In the genomic region with DNA sequence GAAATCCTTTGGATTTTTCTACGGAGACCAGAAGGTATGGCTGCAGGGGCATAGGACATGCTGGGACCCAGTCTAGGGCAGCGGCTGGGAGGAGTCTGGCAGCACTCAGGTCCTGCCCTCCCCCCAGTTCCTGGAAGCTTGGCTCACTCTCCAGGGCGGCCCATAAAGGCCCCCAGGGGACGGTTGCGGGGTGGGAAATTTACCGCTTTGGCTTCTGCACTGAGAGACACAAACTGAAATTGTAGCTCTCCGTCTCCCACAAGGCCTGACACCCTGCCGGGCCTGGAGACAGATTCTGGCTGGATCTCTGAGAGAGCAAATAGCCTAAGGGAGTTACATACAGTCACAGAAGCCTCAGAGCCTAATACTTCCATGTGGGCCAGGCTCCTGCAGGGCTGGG, we compare ENCODE assay signal across 18 mouse cellular contexts. TPM values are rescaled to one million over a fixed set of nuclear protein-coding genes. Genes with fewer than 3 reads are reported as not detected.
A peak's percentile ranks its signal among the peaks of the same experiment; 100 is the strongest.
DNase-seq lines count a peak whose midpoint lies in the region; ATAC-seq and TF ChIP-seq lines count a peak whose summit lies in the region.
"Had no signal": no experiment of that assay in that cellular context is flagged by ENCODE, and none has a peak within 500 bp of the region (broad histone marks: within the 10 kb centered on the region; RNA-seq: fewer than 3 reads in every experiment).

No protein-coding gene starts in this region.

- no peak for TF ChIP-seq POLR2A in kidney, adult 2 months (IDR thresholded peaks at IDR 0.05; ENCODE audit: low read depth, low read length)

- H3K9ac ChIP-seq in embryonic facial prominence, embryonic 14.5 days (ENCODE audit: low read depth, low read length), result 0 out of 2 replicates have a peak overlapping the region, but pooled peaks have one; percentile 2
- H3K9ac ChIP-seq in hindbrain, embryonic 14.5 days, result no peak overlapping the region
- no peak overlapping the region for H3K9ac ChIP-seq in hindbrain, postnatal 0 days (replicated peaks; ENCODE audit: low read length)
- H3K9ac ChIP-seq: embryonic facial prominence, embryonic 15.5 days; liver, embryonic 14.5 days; midbrain, embryonic 12.5 days had no signal

- H3K27me3 ChIP-seq in embryonic facial prominence, embryonic 14.5 days (replicated peaks; ENCODE audit: control insufficient read depth, insufficient read depth, low read length), result no peaks in the 10 kb centered on the region
- H3K27me3 ChIP-seq in embryonic facial prominence, embryonic 10.5 days (replicated peaks; ENCODE audit: low read depth, poor library complexity, severe bottlenecking), result peaks cover 12% of the 10 kb centered on the region; the same call in 1 of the 2 replicates
- no peaks in the 10 kb centered on the region for H3K27me3 ChIP-seq in kidney, adult 2 months (replicated peaks; ENCODE audit: control insufficient read depth, insufficient read depth, low read length)
- H3K27me3 ChIP-seq in E14TG2a.4 (ENCODE audit: insufficient read depth, low read length), result no peaks in the 10 kb centered on the region
- H3K27me3 ChIP-seq in hindbrain, embryonic 14.5 days (ENCODE audit: control insufficient read depth, insufficient read depth, low read length), result no peaks in the 10 kb centered on the region
- no peaks in the 10 kb centered on the region for H3K27me3 ChIP-seq in hindbrain, postnatal 0 days (ENCODE audit: insufficient read depth, low read length)
- H3K27me3 ChIP-seq: embryonic facial prominence, embryonic 15.5 days; midbrain, embryonic 12.5 days had no signal

- ATAC-seq in embryonic facial prominence, embryonic 14.5 days (ENCODE audit: low read depth), result no peak
- ATAC-seq in hindbrain, embryonic 14.5 days (ENCODE audit: low FRiP score), result no peak
- ATAC-seq in hindbrain, postnatal 0 days, result no peak

- H3K36me3 ChIP-seq in embryonic facial prominence, embryonic 14.5 days (ENCODE audit: control insufficient read depth, insufficient read depth, low read length), result no peaks in the 10 kb centered on the region
- no peaks in the 10 kb centered on the region for H3K36me3 ChIP-seq in embryonic facial prominence, embryonic 10.5 days (replicated peaks)
- no peaks in the 10 kb centered on the region for H3K36me3 ChIP-seq in kidney, adult 2 months (ENCODE audit: control insufficient read depth, insufficient read depth, low read length)
- peaks cover 29% of the 10 kb centered on the region for H3K36me3 ChIP-seq in E14TG2a.4 (ENCODE audit: insufficient read depth, low read length)
- H3K36me3 ChIP-seq in hindbrain, embryonic 14.5 days (replicated peaks; ENCODE audit: control insufficient read depth, insufficient read depth), result no peaks in the 10 kb centered on the region
- no peaks in the 10 kb centered on the region for H3K36me3 ChIP-seq in hindbrain, postnatal 0 days (ENCODE audit: insufficient read depth, low read length)
- H3K36me3 ChIP-seq: embryonic facial prominence, embryonic 15.5 days; forebrain, embryonic 10.5 days; midbrain, embryonic 12.5 days had no signal

- H3K9me3 ChIP-seq in embryonic facial prominence, embryonic 14.5 days (ENCODE audit: control insufficient read depth, low read length), result no peaks in the 10 kb centered on the region
- H3K9me3 ChIP-seq in embryonic facial prominence, embryonic 10.5 days, result no peaks in the 10 kb centered on the region
- no peaks in the 10 kb centered on the region for H3K9me3 ChIP-seq in E14TG2a.4 (ENCODE audit: low read length)
- H3K9me3 ChIP-seq in hindbrain, embryonic 14.5 days (ENCODE audit: control insufficient read depth, low read length), result no peaks in the 10 kb centered on the region
- no peaks in the 10 kb centered on the region for H3K9me3 ChIP-seq in hindbrain, postnatal 0 days (ENCODE audit: low read length)
- H3K9me3 ChIP-seq: embryonic facial prominence, embryonic 15.5 days; forebrain, embryonic 10.5 days; midbrain, embryonic 12.5 days had no signal

- DNase-seq in embryonic facial prominence, embryonic 14.5 days (ENCODE audit: low spot score), result no peak
- DNase-seq in embryonic facial prominence, embryonic 10.5 days (ENCODE audit: low spot score), result no peak
- peak; percentile 63 for DNase-seq in kidney, adult 2 months
- no peak for DNase-seq in kidney, adult 9 months
- DNase-seq in heart, postnatal 4 days, result peak; percentile 24
- DNase-seq in hindbrain, embryonic 14.5 days (ENCODE audit: low spot score), result no peak
- DNase-seq in hindbrain, postnatal 0 days (ENCODE audit: low spot score), result no peak
- DNase-seq: cerebellum, adult 9-10 months; gastrocnemius, postnatal 36 days; retina, postnatal 1 day; thymus, postnatal 4 days had no signal

- no peak overlapping the region for H3K4me2 ChIP-seq in embryonic facial prominence, embryonic 14.5 days (ENCODE audit: low read depth, low read length)
- H3K4me2 ChIP-seq in hindbrain, embryonic 14.5 days (replicated peaks), result no peak overlapping the region
- H3K4me2 ChIP-seq in hindbrain, postnatal 0 days (ENCODE audit: low read depth, low read length), result no peak overlapping the region
- H3K4me2 ChIP-seq: embryonic facial prominence, embryonic 15.5 days; midbrain, embryonic 12.5 days had no signal

- H3K4me3 ChIP-seq in embryonic facial prominence, embryonic 14.5 days (ENCODE audit: low read depth, low read length), result no peak overlapping the region
- no peak overlapping the region for H3K4me3 ChIP-seq in embryonic facial prominence, embryonic 10.5 days
- H3K4me3 ChIP-seq in kidney, adult 2 months (ENCODE audit: insufficient read depth, low read depth, low read length), result no peak overlapping the region
- peak overlapping the region; percentile 24 for H3K4me3 ChIP-seq in E14TG2a.4 (replicated peaks; ENCODE audit: low read length)
- no peak overlapping the region for H3K4me3 ChIP-seq in hindbrain, embryonic 14.5 days (replicated peaks; ENCODE audit: low read length)
- no peak overlapping the region for H3K4me3 ChIP-seq in hindbrain, postnatal 0 days (ENCODE audit: low read length)
- H3K4me3 ChIP-seq: embryonic facial prominence, embryonic 15.5 days; forebrain, embryonic 10.5 days; midbrain, embryonic 12.5 days had no signal

- no peak for TF ChIP-seq CTCF in kidney, adult 2 months (conservative IDR thresholded peaks at IDR 0.05; ENCODE audit: insufficient read depth, insufficient read length, low read depth, low read length)
- no peak for TF ChIP-seq CTCF in E14TG2a.4 (conservative IDR thresholded peaks at IDR 0.05; ENCODE audit: low read length)
- no peak for TF ChIP-seq CTCF in hindbrain, postnatal 0 days (IDR thresholded peaks at IDR 0.05; ENCODE audit: low read depth)

- peaks cover 5% of the 10 kb centered on the region; the same call in 1 of the 2 replicates for H3K4me1 ChIP-seq in embryonic facial prominence, embryonic 14.5 days (ENCODE audit: control insufficient read depth, insufficient read depth, low read length)
- H3K4me1 ChIP-seq in embryonic facial prominence, embryonic 10.5 days, result peaks cover 69% of the 10 kb centered on the region
- 0 out of 2 replicates have a peak, but pooled peaks cover 1% of the 10 kb centered on the region for H3K4me1 ChIP-seq in kidney, adult 2 months (ENCODE audit: control insufficient read depth, insufficient read depth, low read length)
- H3K4me1 ChIP-seq in E14TG2a.4 (replicated peaks; ENCODE audit: low read depth, low read length), result peaks cover 77% of the 10 kb centered on the region
- peaks cover 15% of the 10 kb centered on the region for H3K4me1 ChIP-seq in hindbrain, embryonic 14.5 days (replicated peaks; ENCODE audit: control insufficient read depth, insufficient read depth, low read length)
- H3K4me1 ChIP-seq in hindbrain, postnatal 0 days (ENCODE audit: insufficient read depth, low read length), result no peaks in the 10 kb centered on the region

- H3K27ac ChIP-seq in embryonic facial prominence, embryonic 14.5 days (replicated peaks; ENCODE audit: low read depth, low read length), result no peak overlapping the region
- H3K27ac ChIP-seq in embryonic facial prominence, embryonic 10.5 days (replicated peaks), result no peak overlapping the region
- no peak overlapping the region for H3K27ac ChIP-seq in kidney, adult 2 months (ENCODE audit: insufficient read depth, low read depth, low read length)
- H3K27ac ChIP-seq in hindbrain, embryonic 14.5 days, result no peak overlapping the region
- H3K27ac ChIP-seq in hindbrain, postnatal 0 days, result no peak overlapping the region
- H3K27ac ChIP-seq: embryonic facial prominence, embryonic 15.5 days; forebrain, embryonic 10.5 days; liver, embryonic 14.5 days; midbrain, embryonic 12.5 days had no signal

- WGBS in embryonic facial prominence, embryonic 14.5 days, result 44% methylated on average over 8 of the region's 8 CpGs
- 53% methylated on average over 8 of the region's 8 CpGs for WGBS in embryonic facial prominence, embryonic 10.5 days
- 54% methylated on average over 8 of the region's 8 CpGs for WGBS in kidney, adult 2 months
- 46% methylated on average over 8 of the region's 8 CpGs for WGBS in hindbrain, embryonic 14.5 days
- WGBS in hindbrain, postnatal 0 days, result 36% methylated on average over 8 of the region's 8 CpGs

RNA-seq across cellular contexts. Expression of a gene that starts 7.1 kb away (rescaled TPM):
- 2.7 and 4.8 TPM in 2 replicates for polyA plus RNA-seq in embryonic facial prominence, embryonic 14.5 days (2014; fragmentation: Nextera tagmentation; extraction: Ambion mirVana)
- 0.18 TPM in 1 of 2 replicates, not detected in the other for polyA plus RNA-seq in embryonic facial prominence, embryonic 10.5 days (2016; fragmentation: Nextera tagmentation; extraction: Ambion mirVana)
- 0.53 and 1.3 TPM in 2 replicates for polyA plus RNA-seq in kidney, adult 2 months (2012; rRNA removed)
- under 1 TPM in 1 of 2 experiments, not detected in 1; 0.11 TPM for total RNA-seq in heart, postnatal 4 days (2021)
- 0.31 and 0.32 TPM in 2 replicates for polyA plus RNA-seq in hindbrain, embryonic 14.5 days (2014; fragmentation: Nextera tagmentation; extraction: Ambion mirVana)
- 0.07 and 0.47 TPM in 2 replicates for total RNA-seq in hindbrain, postnatal 0 days (2014; rRNA removed)
- 0.48 and 0.49 TPM in 2 replicates for polyA plus RNA-seq in hindbrain, postnatal 0 days (2015; fragmentation: Nextera tagmentation; extraction: Ambion mirVana)
- polyA plus RNA-seq: midbrain, embryonic 12.5 days had no signal

RNA-seq across cellular contexts. Expression of a gene that starts 25.7 kb away (rescaled TPM):
- 5.0 and 6.0 TPM in 2 replicates for polyA plus RNA-seq in embryonic facial prominence, embryonic 14.5 days (2014; fragmentation: Nextera tagmentation; extraction: Ambion mirVana)
- 4.7 and 5.1 TPM in 2 replicates for polyA plus RNA-seq in embryonic facial prominence, embryonic 10.5 days (2016; fragmentation: Nextera tagmentation; extraction: Ambion mirVana)
- 13.8 and 14.6 TPM in 2 replicates for polyA plus RNA-seq in kidney, adult 2 months (2012; rRNA removed)
- 1 to 10 TPM; 2.0 to 2.2 TPM for total RNA-seq in heart, postnatal 4 days (2021)
- 16.7 and 18.0 TPM in 2 replicates for polyA plus RNA-seq in hindbrain, embryonic 14.5 days (2014; fragmentation: Nextera tagmentation; extraction: Ambion mirVana)
- total RNA-seq in hindbrain, postnatal 0 days (2014; rRNA removed), result 48.5 and 59.0 TPM in 2 replicates
- 20.2 and 23.0 TPM in 2 replicates for polyA plus RNA-seq in hindbrain, postnatal 0 days (2015; fragmentation: Nextera tagmentation; extraction: Ambion mirVana)

RNA-seq across cellular contexts. Expression of a gene that starts 33.1 kb away (rescaled TPM):
- polyA plus RNA-seq in embryonic facial prominence, embryonic 14.5 days (2014; fragmentation: Nextera tagmentation; extraction: Ambion mirVana), result 9.2 and 10.1 TPM in 2 replicates
- 20.4 and 21.8 TPM in 2 replicates for polyA plus RNA-seq in embryonic facial prominence, embryonic 10.5 days (2016; fragmentation: Nextera tagmentation; extraction: Ambion mirVana)
- 24.6 and 29.8 TPM in 2 replicates for polyA plus RNA-seq in kidney, adult 2 months (2012; rRNA removed)
- 1 to 10 TPM; 4.2 to 5.4 TPM for total RNA-seq in heart, postnatal 4 days (2021)
- polyA plus RNA-seq in hindbrain, embryonic 14.5 days (2014; fragmentation: Nextera tagmentation; extraction: Ambion mirVana), result 20.0 and 24.3 TPM in 2 replicates
- 42.1 and 50.8 TPM in 2 replicates for total RNA-seq in hindbrain, postnatal 0 days (2014; rRNA removed)
- polyA plus RNA-seq in hindbrain, postnatal 0 days (2015; fragmentation: Nextera tagmentation; extraction: Ambion mirVana), result 10.7 and 11.9 TPM in 2 replicates

RNA-seq across cellular contexts. Expression of a gene that starts 46.9 kb away (rescaled TPM):
- polyA plus RNA-seq in embryonic facial prominence, embryonic 14.5 days (2014; fragmentation: Nextera tagmentation; extraction: Ambion mirVana), result 0.07 and 0.08 TPM in 2 replicates
- polyA plus RNA-seq in embryonic facial prominence, embryonic 10.5 days (2016; fragmentation: Nextera tagmentation; extraction: Ambion mirVana), result not detected in 2 replicates
- 0.07 TPM in 1 of 2 replicates, not detected in the other for polyA plus RNA-seq in kidney, adult 2 months (2012; rRNA removed)
- not detected for total RNA-seq in heart, postnatal 4 days (2021)
- polyA plus RNA-seq in hindbrain, embryonic 14.5 days (2014; fragmentation: Nextera tagmentation; extraction: Ambion mirVana), result 0.25 and 0.31 TPM in 2 replicates
- total RNA-seq in hindbrain, postnatal 0 days (2014; rRNA removed), result 1.2 and 1.5 TPM in 2 replicates
- polyA plus RNA-seq in hindbrain, postnatal 0 days (2015; fragmentation: Nextera tagmentation; extraction: Ambion mirVana), result 0.76 and 1.2 TPM in 2 replicates
- total RNA-seq: CH12.LX; gastrocnemius, postnatal 36 days; neutrophil, adult 5-6 weeks had no signal
- polyA plus RNA-seq: embryonic facial prominence, embryonic 15.5 days; forebrain, embryonic 10.5 days; midbrain, embryonic 12.5 days had no signal

Comparison
In these comparisons a context has a peak if more than half of its experiments do, and no peak if none do; other contexts are left out.
1. DNase-seq: peak in kidney, adult 2 months (single experiment) and heart, postnatal 4 days (single experiment); none in embryonic facial prominence, embryonic 14.5 days (single experiment), embryonic facial prominence, embryonic 10.5 days (single experiment), kidney, adult 9 months (single experiment), hindbrain, embryonic 14.5 days (single experiment) and hindbrain, postnatal 0 days (single experiment).